Mouse (Mus musculus): ENCODE results near the gene Mcpt4.
"Not testable (repeated sequence)": the region's sequence is repeated elsewhere in the genome, so short reads cannot be mapped to it uniquely, and the experiment has no call there.

The Mcpt4 gene

DNA sequence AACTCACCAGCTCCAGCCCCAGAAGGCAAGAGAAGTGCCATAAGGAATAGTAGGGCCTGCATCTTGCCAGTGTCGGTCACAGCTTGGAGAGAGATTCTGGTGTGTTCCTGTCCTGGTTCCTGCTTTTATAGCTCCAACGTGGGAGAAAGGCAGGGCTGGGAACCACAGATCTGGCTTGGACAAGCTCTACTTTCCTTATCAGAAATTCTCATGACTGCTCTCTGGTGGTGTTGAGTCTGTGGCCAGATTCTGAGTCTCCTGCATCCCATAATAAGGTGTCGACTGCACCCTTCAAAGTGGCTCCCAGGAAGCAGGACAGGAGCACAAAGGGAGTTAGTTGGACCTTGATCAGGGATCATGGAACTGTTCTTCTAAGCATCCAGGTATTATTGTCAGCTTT lies at the start of gene Mcpt4:
Gene Mcpt4, minus strand, starts transcription at position 101 of the 400 bp plus-strand sequence.
- DNase-seq (ENCODE audit: low spot score), result not testable (repeated sequence)

DNA sequence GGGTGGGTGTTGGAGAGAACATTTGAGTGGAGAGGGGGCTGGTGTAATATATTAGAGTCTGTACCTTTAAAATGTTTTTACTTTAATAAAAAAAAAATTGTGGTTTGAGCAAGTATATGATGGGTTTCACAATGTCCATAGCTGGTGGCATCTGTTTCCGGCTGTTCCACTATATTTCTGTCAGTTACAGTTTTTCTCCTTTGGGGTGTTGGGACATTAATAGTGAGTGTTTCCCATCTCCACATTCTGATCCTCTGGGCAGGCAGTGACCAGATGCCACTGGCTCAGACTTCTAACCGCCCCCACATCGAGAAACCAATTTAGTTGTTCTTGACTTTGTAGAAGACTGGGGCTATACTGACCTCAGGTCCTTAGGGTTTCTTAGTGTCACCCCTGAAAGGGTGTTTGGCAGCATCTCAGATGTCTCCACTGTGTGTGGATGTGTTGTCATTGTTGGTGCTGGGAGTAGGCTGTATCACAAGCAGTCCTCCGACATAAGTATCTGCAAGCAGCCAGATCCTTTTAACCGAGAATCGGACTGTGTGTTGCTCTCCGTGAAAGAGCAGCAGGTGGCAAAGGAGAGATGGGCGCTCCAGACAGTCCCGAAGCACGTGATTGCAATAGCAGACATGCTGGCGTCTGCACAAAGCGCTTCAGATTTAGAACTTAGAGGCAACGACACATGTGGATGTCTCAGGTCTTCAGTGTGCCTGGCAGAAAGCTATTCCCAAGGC lies 43.5 kb upstream of the Mcpt4 start:
- no peak for DNase-seq (ENCODE audit: low spot score)

DNA sequence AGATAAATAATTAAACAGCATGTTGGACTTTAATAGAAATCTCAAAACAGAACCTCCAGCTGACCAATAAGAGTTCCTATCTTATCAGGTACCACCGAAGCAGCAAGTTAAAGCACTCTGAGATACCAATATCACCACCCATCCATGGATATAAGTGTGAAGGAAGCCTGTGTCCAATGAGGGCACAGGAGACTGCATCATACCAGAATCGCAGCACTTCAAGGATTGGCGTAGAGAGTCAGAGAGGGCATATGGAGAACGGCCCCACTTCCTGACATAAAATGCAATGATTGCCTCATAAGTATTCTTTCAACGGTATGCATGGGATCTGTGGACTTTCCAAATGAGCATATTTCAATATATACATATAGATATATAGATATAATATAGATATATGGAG lies 42.9 kb upstream of the Mcpt4 start:
- DNase-seq (ENCODE audit: low spot score), result no peak

- no peak for DNase-seq (ENCODE audit: low spot score)
These were observed 41.3 kb upstream of the Mcpt4 start for GRCm38 (mm10) chr14:56103452-56103851.

DNA sequence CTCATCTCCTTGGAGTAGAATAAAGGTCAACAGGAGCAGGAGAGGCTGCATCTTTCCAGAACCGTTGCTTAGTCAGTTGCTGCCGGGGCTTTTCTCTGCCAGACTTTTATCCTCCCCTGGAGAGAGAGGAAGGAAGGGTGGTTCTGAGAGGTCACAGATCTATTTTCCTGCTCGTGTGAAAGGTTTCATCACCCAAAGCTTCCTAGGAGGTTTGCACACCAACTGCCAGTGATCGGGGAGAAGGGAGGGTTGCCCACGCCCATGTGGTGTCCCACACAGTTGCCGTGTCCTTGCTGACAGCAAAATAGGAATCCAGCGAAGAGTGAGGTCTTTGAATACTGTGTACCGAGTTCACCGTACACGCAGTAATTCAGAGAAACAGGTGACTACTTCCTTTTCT lies 40.3 kb upstream of the Mcpt4 start, which contains the start of gene Ctsg:
Gene Ctsg, minus strand, starts transcription at position 189 of the 400 bp plus-strand sequence.
- DNase-seq (ENCODE audit: low spot score), result no peak

DNA sequence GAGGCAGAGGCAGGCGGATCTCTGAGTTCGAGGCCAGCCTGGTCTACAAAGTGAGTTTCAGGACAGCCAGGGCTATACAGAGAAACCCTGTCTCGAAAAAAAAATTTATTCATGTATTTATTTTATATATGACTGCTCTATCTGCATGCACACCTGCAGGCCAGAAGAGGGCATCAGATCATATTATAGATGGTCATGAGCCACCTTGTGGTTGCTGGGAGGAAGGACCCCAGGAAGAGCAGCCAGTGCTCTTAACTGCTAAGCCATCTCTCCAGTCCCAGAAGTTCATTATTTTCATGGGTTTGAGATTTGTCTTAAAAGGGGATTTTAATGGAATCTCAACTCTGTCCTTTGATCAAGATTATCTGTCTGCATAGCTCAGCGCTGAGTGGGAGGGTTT lies 36.8 kb upstream of the Mcpt4 start:
- no peak for DNase-seq (ENCODE audit: low spot score)

DNA sequence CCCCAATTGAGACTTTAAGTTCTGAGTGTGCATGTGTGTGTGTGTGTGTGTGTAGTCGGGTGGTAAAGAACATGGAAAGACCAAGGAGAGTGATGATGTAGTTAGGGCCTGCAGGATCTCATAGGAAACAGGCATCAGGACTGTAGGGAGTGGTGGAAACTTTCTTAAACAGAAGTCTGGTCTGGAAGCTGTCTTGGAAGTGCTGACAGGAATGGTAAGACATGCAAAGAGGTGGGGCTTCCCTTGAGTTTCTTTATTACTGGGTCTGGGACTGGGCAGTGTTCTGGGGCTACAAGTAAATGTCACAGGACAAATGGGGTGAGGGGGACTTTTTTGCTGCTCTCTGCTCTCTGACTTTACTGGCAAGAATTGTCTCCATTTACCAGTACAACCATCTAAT lies 35.5 kb upstream of the Mcpt4 start:
- DNase-seq (ENCODE audit: low spot score), result no peak

- no peak for DNase-seq (ENCODE audit: low spot score)
These were observed 31.2 kb upstream of the Mcpt4 start for GRCm38 (mm10) chr14:56093353-56093752.

- no peak for DNase-seq (ENCODE audit: low spot score)
These were observed 24.6 kb upstream of the Mcpt4 start for GRCm38 (mm10) chr14:56086711-56087110.

DNA sequence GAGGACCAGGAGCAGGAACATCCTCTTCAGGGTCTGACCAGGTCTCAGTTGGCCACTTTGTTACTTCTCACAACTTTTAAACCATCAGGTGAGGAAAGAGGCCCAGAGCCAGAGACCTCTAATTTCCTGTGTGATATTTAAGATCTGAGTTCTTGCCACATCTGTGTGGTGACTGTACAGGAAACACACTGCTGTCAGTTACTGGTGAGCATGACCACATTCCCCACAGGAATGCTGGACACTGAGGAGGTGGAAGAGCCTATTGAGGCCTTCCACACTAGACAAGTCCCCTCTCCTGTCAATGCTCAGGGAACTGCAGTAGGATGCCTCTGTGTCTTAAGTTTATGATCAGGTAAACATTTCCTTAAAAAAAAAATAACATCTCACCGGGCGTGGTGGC lies 23.1 kb upstream of the Mcpt4 start, which contains the start of gene Mcpt8:
Gene Mcpt8, minus strand, starts transcription at position 107 of the 400 bp plus-strand sequence.
- no peak for DNase-seq (ENCODE audit: low spot score)

DNA sequence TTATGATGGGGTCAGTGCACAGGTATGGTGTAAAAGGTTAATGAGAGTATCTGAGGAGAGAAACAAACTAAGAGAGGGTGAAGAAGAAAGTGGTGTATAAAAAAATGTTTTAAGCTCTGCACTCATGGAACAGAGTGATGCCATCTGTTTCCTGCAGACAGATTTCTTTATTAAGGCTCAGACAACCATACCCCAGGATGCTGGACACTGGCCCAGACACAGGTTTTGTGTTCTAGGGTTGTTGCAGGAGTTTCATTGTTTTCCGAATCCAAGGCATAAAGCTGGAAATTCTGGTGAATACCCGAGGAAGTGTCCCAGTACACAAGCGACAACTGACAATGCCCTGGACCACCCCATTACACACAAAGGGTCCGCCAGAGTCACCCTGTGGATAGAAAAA lies 19.9 kb upstream of the Mcpt4 start:
- DNase-seq (ENCODE audit: low spot score), result no peak

DNA sequence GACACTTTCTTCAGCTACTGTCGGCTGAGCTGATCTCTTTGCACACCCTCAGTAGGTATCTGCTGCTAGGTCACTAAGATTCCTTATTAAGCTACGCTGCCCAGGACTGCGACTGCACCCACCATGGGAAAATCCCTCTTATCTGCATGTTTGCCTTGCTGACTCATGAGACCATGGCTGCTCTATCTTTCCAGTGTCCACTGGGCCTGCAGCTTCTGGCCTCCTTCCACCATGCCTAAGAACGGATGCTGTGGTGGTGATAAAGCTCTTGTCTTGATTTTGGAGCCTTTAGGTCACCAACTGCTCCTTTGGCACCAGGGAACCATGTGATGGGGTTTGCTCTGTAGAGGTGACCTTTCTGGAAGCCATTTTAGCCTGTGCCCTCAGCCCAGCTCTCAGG lies 4.4 kb downstream of the Mcpt4 start:
- no peak for DNase-seq (ENCODE audit: low spot score)

GRCm38 (mm10) chr14:56055408-56055807 lies 6.7 kb downstream of the Mcpt4 start:
- DNase-seq (ENCODE audit: low spot score), result no peak

DNA sequence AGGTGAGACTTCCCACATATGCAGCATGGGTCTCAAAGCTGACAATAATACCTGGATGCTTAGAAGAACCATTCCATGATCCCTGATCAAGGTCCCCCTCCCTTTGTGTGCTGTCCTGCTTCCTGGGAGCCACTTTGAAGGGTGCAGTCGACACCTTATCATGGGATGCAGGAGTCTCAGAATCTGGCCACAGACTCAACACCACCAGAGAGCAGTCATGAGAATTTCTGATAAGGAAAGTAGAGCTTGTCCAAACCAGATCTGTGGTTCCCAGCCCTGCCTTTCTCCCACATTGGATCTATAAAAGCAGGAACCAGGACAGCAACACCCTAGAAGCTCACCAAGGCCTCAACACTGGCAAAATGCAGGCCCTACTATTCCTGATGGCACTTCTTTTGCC lies 20.3 kb downstream of the Mcpt4 start, which contains the start of gene Mcpt2:
Gene Mcpt2, plus strand, starts transcription at position 250 of the 400 bp plus-strand sequence.
- DNase-seq (ENCODE audit: low spot score), result not testable (repeated sequence)

DNA sequence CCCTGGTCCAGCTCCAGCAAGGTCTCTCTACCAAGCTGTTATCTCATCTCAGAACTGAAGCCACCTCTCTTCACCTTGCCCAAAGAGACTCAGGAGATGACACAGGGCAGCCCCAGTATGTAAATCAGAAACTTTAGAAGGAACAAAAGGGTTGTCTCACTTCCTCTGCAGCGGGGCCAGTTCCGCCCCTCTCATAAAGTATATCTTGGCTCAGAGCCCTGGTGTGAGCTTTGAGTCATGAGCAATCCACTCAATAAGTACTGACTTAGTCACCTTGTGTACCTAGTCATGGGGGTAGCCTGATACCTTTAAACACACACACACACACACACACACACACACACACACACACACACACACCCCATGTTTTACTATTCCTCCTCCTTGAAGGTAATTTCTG lies 27.7 kb downstream of the Mcpt4 start:
- DNase-seq (ENCODE audit: low spot score), result no peak

GRCm38 (mm10) chr14:56030395-56030794 lies 31.7 kb downstream of the Mcpt4 start, which contains the start of gene Mcpt9:
Mcpt9 (minus strand) TSS chr14:56030495.
- not testable (repeated sequence) for DNase-seq (ENCODE audit: low spot score)

DNA sequence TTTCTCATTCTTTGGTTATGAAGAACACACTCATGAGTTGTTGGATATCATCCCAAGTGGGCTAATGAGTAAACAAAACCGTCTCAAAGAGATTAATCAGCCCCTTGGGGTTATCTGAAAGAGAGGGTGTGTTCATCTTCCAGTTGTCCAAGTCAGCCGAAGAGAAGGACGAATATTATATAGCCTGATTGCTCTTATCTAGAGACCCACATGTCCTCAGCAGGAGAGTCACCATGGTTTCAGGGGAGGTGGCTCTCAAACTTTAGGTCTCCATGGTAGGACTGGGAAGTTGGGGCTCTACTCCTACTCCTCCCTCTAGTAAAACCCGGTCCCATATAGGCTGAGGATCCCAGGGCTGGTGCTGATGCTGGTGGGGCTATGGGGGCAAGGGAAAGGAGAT lies 40.8 kb downstream of the Mcpt4 start:
- not testable (repeated sequence) for DNase-seq (ENCODE audit: low spot score)

GRCm38 (mm10) chr14:56019446-56019845 lies 42.7 kb downstream of the Mcpt4 start:
- DNase-seq (ENCODE audit: low spot score), result no peak

- DNase-seq (ENCODE audit: low spot score), result not testable (repeated sequence)
These were observed 44.4 kb downstream of the Mcpt4 start, which contains the start of gene Mcpt1 for GRCm38 (mm10) chr14:56017671-56018070. Mcpt1 (plus strand) TSS chr14:56017971.

DNA sequence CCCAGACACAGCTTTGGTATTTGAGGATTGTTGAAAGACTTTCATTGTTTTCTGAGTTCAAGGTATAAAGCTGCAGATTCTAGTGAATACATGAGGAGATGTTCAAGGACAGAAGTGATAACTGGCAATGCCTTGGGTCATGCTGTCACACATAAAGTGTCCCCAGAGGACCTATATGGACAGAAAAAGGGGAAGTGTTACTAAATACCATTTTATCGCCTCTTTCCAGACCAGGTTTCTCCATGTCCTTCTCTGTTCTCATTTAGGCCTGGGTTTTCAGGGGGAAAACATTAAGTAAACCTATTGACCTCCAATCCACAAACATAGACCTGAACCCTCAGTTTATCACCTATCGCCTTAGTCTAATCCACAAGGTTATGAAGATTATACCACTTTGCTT lies 48.2 kb downstream of the Mcpt4 start:
- DNase-seq (ENCODE audit: low spot score), result no peak

GRCm38 (mm10) chr14:56013147-56013546 lies 49.0 kb downstream of the Mcpt4 start:
- no peak for DNase-seq (ENCODE audit: low spot score)

All from ovary, adult 18-20 months (tissue).